Mouse (Mus musculus) heart, postnatal 4 days (tissue): ENCODE data around the gene Ltbr. TPM values are rescaled to one million over a fixed set of nuclear protein-coding genes. Genes with fewer than 3 reads are reported as not detected.
"Not testable (repeated sequence)": the region's sequence is repeated elsewhere in the genome, so short reads cannot be mapped to it uniquely, and the experiment has no call there.

Source experiments
- DNase-seq: peaks from one replicate; pipeline ENCODE4 v3.0.0; 2021
- total RNA-seq, 2 experiments: library from RNA; stranded (reverse); gene quantifications; 2 replicates each; pipeline ENCODE4 v1.2.3; 2021

The Ltbr gene
- total RNA-seq, 2 experiments from 2014 or later = 49.2 to 53.7 TPM

GRCm38 (mm10) chr6:125309406-125309805, 4.3 kb downstream of the Ltbr start:
- no peak for DNase-seq

GRCm38 (mm10) chr6:125308921-125309320, 4.8 kb downstream of the Ltbr start:
- no peak for DNase-seq

GRCm38 (mm10) chr6:125307091-125307490, 6.6 kb downstream of the Ltbr start:
- DNase-seq = no peak

GRCm38 (mm10) chr6:125305465-125305864, 8.2 kb downstream of the Ltbr start:
- no peak for DNase-seq

- not testable (repeated sequence) for DNase-seq
These were observed 9.3 kb downstream of the Ltbr start for GRCm38 (mm10) chr6:125304408-125304807.

- DNase-seq = no peak
These were observed 10.4 kb downstream of the Ltbr start for GRCm38 (mm10) chr6:125303242-125303641.

- DNase-seq = no peak
These were observed 11.3 kb downstream of the Ltbr start for GRCm38 (mm10) chr6:125302231-125302982.

GRCm38 (mm10) chr6:125300982-125301381, 12.7 kb downstream of the Ltbr start:
- no peak for DNase-seq

GRCm38 (mm10) chr6:125297149-125297820, 16.4 kb downstream of the Ltbr start:
- no peak for DNase-seq

GRCm38 (mm10) chr6:125294049-125294448, 19.6 kb downstream of the Ltbr start:
- DNase-seq = no peak

- no peak for DNase-seq
These were observed 21.4 kb downstream of the Ltbr start for GRCm38 (mm10) chr6:125292256-125292655.

- no peak for DNase-seq
These were observed 22.4 kb downstream of the Ltbr start for GRCm38 (mm10) chr6:125291329-125291728.

- no peak for DNase-seq
These were observed 25.0 kb downstream of the Ltbr start for GRCm38 (mm10) chr6:125288730-125289129.

GRCm38 (mm10) chr6:125286944-125287343, 26.7 kb downstream of the Ltbr start:
- no peak for DNase-seq

GRCm38 (mm10) chr6:125285890-125286289, 27.8 kb downstream of the Ltbr start, which contains the start of gene Tuba3a:
Tuba3a (minus strand) TSS chr6:125286042.
- DNase-seq = no peak

- DNase-seq = no peak
These were observed 28.9 kb downstream of the Ltbr start for GRCm38 (mm10) chr6:125284751-125285150.

GRCm38 (mm10) chr6:125284250-125284649, 29.4 kb downstream of the Ltbr start:
- DNase-seq = no peak

GRCm38 (mm10) chr6:125282721-125283120, 31.0 kb downstream of the Ltbr start:
- DNase-seq = not testable (repeated sequence)

- DNase-seq = no peak
These were observed 34.0 kb downstream of the Ltbr start for GRCm38 (mm10) chr6:125279729-125280128.

GRCm38 (mm10) chr6:125274841-125275563, 38.7 kb downstream of the Ltbr start:
- peak; percentile 68 for DNase-seq

- DNase-seq = no peak
These were observed 41.4 kb downstream of the Ltbr start for GRCm38 (mm10) chr6:125272228-125272785.

GRCm38 (mm10) chr6:125271455-125272227, 42.0 kb downstream of the Ltbr start:
- DNase-seq = peak; percentile 94
